Mouse (Mus musculus) lung, postnatal 0 days (tissue): Measurements from ENCODE around the gene Hoxb2. TPM values are rescaled to one million over a fixed set of nuclear protein-coding genes. Genes with fewer than 3 reads are reported as not detected.

Source experiments
- ATAC-seq: fragments of 200-750 bp; cut with Nextera tagmentation; 2 replicates; pipeline ENCODE4 v1.8.0; 2017; ENCODE audit warnings: moderate library complexity
- DNase-seq: peaks from one replicate; pipeline ENCODE4 v3.0.0-alpha.2; 2016; ENCODE audit warnings: low spot score
- H3K27ac ChIP-seq: fragments of 300-500 bp; sonication (generic); 2 replicates; pipeline ENCODE4 v1.5.1; 2014; ENCODE audit warnings: antibody characterized with exemption, mild to moderate bottlenecking, low read length, mixed read lengths
- H3K27me3 ChIP-seq: fragments of 300-500 bp; sonication (generic); replicated peaks from 2 replicates; pipeline ENCODE4 v1.6.1; 2014; ENCODE audit warnings: low read length, mixed read lengths; ENCODE audit not compliant: insufficient read depth
- H3K36me3 ChIP-seq: fragments of 300-500 bp; sonication (generic); 2 replicates; pipeline ENCODE4 v1.6.1; 2014; ENCODE audit warnings: low read length, mixed read lengths; ENCODE audit not compliant: insufficient read depth
- H3K4me1 ChIP-seq: fragments of 300-500 bp; sonication (generic); 2 replicates; pipeline ENCODE4 v1.6.1; 2014; ENCODE audit warnings: antibody characterized with exemption, low read depth, low read length, mixed read lengths; ENCODE audit not compliant: insufficient read depth
- H3K4me2 ChIP-seq: fragments of 300-500 bp; sonication (generic); replicated peaks from 2 replicates; pipeline ENCODE4 v1.6.1; 2014; ENCODE audit warnings: low read depth, mild to moderate bottlenecking, low read length, moderate library complexity, mixed read lengths
- H3K4me3 ChIP-seq: fragments of 300-500 bp; sonication (generic); 2 replicates; pipeline ENCODE4 v1.5.1; 2014; ENCODE audit warnings: low read depth, low read length
- H3K9ac ChIP-seq: fragments of 300-500 bp; sonication (generic); replicated peaks from 2 replicates; pipeline ENCODE4 v1.6.1; 2014; ENCODE audit warnings: low read depth, mild to moderate bottlenecking
- H3K9me3 ChIP-seq: fragments of 300-500 bp; sonication (generic); 2 replicates; pipeline ENCODE4 v1.6.1; 2016; ENCODE audit warnings: low read length, mixed read lengths
- CTCF ChIP-seq: IDR thresholded peaks from 2 replicates; pipeline ENCODE4 v1.5.1; 2016; ENCODE audit warnings: antibody characterized with exemption, mild to moderate bottlenecking
- EP300 ChIP-seq: IDR thresholded peaks from 2 replicates; pipeline ENCODE4 v1.6.1; 2016; ENCODE audit warnings: antibody characterized with exemption, mild to moderate bottlenecking, control low read depth
- WGBS: fragments of 180-500 bp; shearing (Covaris S2); extraction: QIAGEN DNeasy Blood & Tissue Kit; methylation state at CpG from one replicate; pipeline ENCODE4 v1.1.7; 2014; 5-methylcytosine and 5-hydroxymethylcytosine counted together
- polyA plus RNA-seq: library from polyadenylated mRNA; unstranded; fragments of >200 nt; fragmentation: Nextera tagmentation; extraction: Ambion mirVana; gene quantifications from 2 replicates; pipeline ENCODE4 v1.2.1, GENCODE M21; 2015

Hoxb2 gene
- polyA plus RNA-seq, 1 experiment from 2014 or later = 16.5 TPM

DNA sequence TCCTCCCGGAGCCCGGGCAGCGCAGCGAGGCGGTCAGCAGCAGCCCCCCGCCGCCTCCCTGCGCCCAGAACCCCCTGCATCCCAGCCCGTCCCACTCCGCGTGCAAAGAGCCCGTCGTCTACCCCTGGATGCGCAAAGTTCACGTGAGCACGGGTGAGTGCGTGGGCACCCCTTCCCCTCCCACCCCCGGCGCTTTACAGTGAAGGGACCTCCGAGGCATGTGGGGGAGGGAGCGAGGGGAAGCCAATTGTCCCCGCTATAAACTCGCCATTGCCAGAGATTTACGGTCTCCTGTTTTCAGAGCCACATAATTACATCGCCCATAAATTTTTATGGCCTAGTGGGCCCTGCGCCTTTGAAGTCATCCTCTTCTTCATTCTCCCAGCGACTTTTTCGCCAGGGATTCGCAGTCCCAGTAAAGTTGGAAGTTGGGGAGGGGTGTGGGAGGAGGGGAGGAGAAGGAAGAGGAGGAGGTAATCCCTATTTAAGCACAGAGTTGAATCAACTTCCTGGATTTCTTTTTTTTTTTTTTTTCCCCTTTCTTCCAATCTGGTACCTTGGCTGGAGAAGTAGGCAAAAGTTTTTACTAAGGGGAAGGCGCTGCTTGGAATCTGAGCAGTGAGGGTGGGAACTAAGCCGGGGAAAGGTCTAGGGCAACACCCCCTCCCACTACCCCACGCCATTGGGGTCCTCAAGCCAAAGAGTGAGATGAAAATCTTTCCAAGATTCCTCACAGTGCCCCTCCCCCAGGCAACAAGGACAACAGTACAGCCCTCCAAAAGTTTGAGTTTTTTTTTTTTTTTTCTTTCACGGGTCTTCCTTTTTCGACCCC, 31.0 kb upstream of the Hoxb2 start:
- Histone ChIP-seq H3K9ac (peak overlapping the region; percentile 64), H3K4me2 (peak overlapping the region; percentile 79), H3K9me3 (no peaks in the 10 kb centered on the region), H3K4me3 (peak overlapping the region; percentile 60), H3K4me1 (no peaks in the 10 kb centered on the region; the same call in 1 of the 2 replicates), H3K27me3 (0 out of 2 replicates have a peak, but pooled peaks cover 6% of the 10 kb centered on the region), H3K27ac (peak overlapping the region; percentile 95), H3K36me3 (no peaks in the 10 kb centered on the region)
- no peak for TF ChIP-seq CTCF
- WGBS = under 1% methylated on average over 17 of the region's 34 CpGs
- DNase-seq (peak; percentile 80), ATAC-seq (peak; percentile 40)

- Histone ChIP-seq H3K9ac (peak overlapping the region; percentile 64), H3K36me3 (no peaks in the 10 kb centered on the region), H3K27me3 (0 out of 2 replicates have a peak, but pooled peaks cover 6% of the 10 kb centered on the region), H3K27ac (peak overlapping the region; percentile 95), H3K9me3 (no peaks in the 10 kb centered on the region), H3K4me1 (no peaks in the 10 kb centered on the region; the same call in 1 of the 2 replicates), H3K4me2 (peak overlapping the region; percentile 79), H3K4me3 (peak overlapping the region; percentile 60)
- TF ChIP-seq EP300 (no peak), CTCF (no peak)
- DNase-seq (no peak), ATAC-seq (peak; percentile 15)
- WGBS = 2% methylated on average over 29 of the region's 29 CpGs
Observed at GRCm38 (mm10) chr11:96319910-96320309, 30.4 kb upstream of the Hoxb2 start.

DNA sequence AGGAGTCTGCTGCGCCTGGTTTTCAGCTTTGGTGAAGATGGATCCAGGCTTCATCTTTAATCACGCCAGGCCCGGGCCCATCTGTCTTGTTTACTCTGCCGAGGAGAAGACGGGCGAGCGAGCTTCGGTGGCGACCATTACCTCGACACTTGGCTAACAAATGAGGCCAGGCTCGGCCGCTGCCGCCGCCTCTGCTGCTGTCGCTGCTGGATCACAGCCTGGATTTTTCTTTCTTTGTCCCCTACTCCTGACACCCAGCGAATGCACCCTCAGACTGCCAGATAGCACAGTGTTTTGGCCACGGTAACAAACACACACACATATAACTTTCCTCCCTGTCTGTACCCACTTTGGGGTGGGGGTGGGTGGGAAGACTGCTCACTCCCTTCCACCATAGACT, 29.6 kb upstream of the Hoxb2 start:
- Histone ChIP-seq H3K36me3 (no peaks in the 10 kb centered on the region), H3K27me3 (0 out of 2 replicates have a peak, but pooled peaks cover 4% of the 10 kb centered on the region), H3K4me1 (no peaks in the 10 kb centered on the region; the same call in 1 of the 2 replicates), H3K9ac (peak overlapping the region; percentile 64), H3K27ac (peak overlapping the region; percentile 95), H3K4me3 (peak overlapping the region; percentile 60), H3K4me2 (peak overlapping the region; percentile 79), H3K9me3 (no peaks in the 10 kb centered on the region)
- TF ChIP-seq CTCF (no peak), EP300 (no peak)
- DNase-seq (no peak), ATAC-seq (no peak)
- WGBS = 19% methylated on average over 17 of the region's 17 CpGs

- no peak overlapping the region; the same call in 1 of the 2 replicates for H3K9ac ChIP-seq
- TF ChIP-seq EP300 = no peak
- H3K4me1 ChIP-seq = no peaks in the 10 kb centered on the region
- H3K4me2 ChIP-seq = peak overlapping the region; percentile 79
- no peaks in the 10 kb centered on the region for H3K9me3 ChIP-seq
- H3K4me3 ChIP-seq = no peak overlapping the region
- WGBS = 31% methylated on average over 5 of the region's 5 CpGs
- no peaks in the 10 kb centered on the region for H3K36me3 ChIP-seq
- H3K27me3 ChIP-seq = 0 out of 2 replicates have a peak, but pooled peaks cover 4% of the 10 kb centered on the region
- no peak for DNase-seq
- no peak for ATAC-seq
- peak overlapping the region; percentile 82 for H3K27ac ChIP-seq
Observed at GRCm38 (mm10) chr11:96321846-96322245, 28.5 kb upstream of the Hoxb2 start.

DNA sequence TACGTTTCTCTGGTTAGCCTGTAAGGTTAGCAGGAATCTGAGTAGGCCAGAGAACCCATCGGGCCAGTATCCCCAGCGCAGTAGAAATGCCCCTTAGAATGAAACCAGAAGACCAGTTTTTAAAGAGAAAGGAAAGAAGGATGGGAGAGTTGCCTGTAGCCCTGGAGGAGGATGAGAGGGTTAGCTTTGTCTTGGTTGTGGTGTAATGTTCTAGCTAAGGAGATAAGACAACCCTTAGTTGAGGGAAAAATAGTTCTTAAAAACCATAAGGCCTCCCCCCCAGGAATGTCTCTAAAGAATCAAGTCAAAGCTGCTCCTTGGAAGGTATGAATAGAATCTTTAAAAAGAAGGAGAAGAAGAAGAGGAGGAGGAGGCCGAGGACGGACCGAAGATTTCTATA, 27.6 kb upstream of the Hoxb2 start:
- no peak for ATAC-seq
- TF ChIP-seq EP300 = no peak
- Histone ChIP-seq H3K9ac (0 out of 2 replicates have a peak overlapping the region, but pooled peaks have one; percentile 43), H3K36me3 (no peaks in the 10 kb centered on the region), H3K4me3 (peak overlapping the region; percentile 10; the same call in 1 of the 2 replicates), H3K9me3 (no peaks in the 10 kb centered on the region), H3K4me1 (no peaks in the 10 kb centered on the region), H3K4me2 (peak overlapping the region; percentile 79), H3K27me3 (0 out of 2 replicates have a peak, but pooled peaks cover 4% of the 10 kb centered on the region), H3K27ac (peak overlapping the region; percentile 82)
- no peak for DNase-seq
- WGBS = 22% methylated on average over 6 of the region's 6 CpGs

DNA sequence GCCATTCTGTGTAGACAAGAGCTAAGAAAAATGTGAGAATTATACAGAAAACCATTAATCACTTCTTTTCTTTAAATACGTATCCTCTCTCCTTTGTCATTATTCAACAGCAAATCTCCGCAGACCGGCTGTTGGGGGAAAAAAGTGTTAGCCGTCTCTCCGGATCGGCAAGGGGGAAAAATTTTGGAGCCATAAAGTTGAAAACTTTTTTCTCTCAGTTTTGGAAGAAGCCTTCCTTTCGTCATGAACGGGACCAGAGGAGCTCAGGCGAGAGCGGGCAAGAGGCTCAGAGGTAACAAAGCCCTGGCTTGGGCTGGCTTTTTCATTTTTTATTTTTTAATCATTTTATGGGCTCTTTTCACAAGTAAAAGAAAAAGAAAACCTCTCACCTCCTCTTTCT, 27.2 kb upstream of the Hoxb2 start, which contains the start of gene Hoxb3:
Hoxb3 (plus strand) TSS at position 173 of the 400 bp plus-strand sequence.
- peak within 1 kb of the TSS; percentile 43 for H3K9ac ChIP-seq
- 0 out of 2 replicates have a peak, but pooled peaks cover 4% of the 10 kb centered on the region for H3K27me3 ChIP-seq
- no peaks in the 10 kb centered on the region for H3K9me3 ChIP-seq
- H3K4me2 ChIP-seq = peak within 1 kb of the TSS; percentile 79
- no peaks in the 10 kb centered on the region for H3K36me3 ChIP-seq
- DNase-seq (no peak), ATAC-seq (no peak)
- peak within 1 kb of the TSS; percentile 10; the same call in 1 of the 2 replicates for H3K4me3 ChIP-seq
- TF ChIP-seq EP300 = no peak
- TF ChIP-seq CTCF = no peak
- peak within 1 kb of the TSS; percentile 82 for H3K27ac ChIP-seq
- WGBS = 34% methylated on average over 10 of the region's 10 CpGs
- no peaks in the 10 kb centered on the region for H3K4me1 ChIP-seq
